Mouse (Mus musculus) kidney, postnatal 25 days (tissue): ENCODE measurements around the gene Erbb3.
A peak's percentile ranks its signal among the peaks of the same experiment; 100 is the strongest.
"Not testable (repeated sequence)": the region's sequence is repeated elsewhere in the genome, so short reads cannot be mapped to it uniquely, and the experiment has no call there.

Experiments
- DNase-seq, 2 experiments: peaks; one replicate each; pipeline ENCODE4 v3.0.0; 2021; ENCODE audit warnings: mixed read lengths in 2 of 2

Erbb3 gene

DNA sequence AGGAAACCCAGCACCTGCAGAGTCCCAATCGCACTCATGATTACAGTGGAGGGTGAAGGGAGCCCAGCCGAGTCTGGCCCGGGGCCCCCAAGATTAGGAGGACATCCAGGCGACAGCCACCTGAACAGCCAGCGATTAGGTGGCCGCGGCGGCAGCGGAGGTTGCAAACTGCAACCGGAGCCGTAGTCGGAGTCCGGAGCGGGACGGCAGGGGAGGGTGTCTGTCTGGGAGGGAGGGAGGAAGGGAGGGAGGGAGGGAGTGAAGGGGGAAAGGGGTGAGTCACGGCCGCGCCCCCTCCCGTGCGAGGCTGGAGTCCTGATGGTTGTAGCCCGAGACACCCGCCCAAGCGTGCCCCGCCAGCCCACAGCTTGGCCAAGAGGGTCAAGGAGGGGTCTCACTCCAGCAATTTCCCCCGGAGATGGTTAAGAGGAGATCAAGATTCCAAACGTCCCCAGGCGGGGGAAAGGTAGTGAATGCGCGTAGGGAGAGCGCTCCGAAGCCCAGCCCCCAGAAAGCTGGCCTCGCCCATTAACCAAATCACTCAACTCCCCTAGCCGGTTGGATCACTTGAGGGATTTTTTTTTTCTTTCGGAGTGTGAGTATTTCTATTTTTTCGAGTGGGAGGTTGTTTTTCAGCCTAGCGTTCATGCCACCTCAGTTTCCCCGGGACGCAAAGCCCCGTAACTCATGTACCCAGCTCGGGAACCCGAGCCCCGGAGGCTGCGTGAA, at the start of gene Erbb3:
Gene Erbb3 (minus strand): TSS at position 189 of the 729 bp plus-strand sequence.
- peak; percentile 79 to 90 for DNase-seq

DNA sequence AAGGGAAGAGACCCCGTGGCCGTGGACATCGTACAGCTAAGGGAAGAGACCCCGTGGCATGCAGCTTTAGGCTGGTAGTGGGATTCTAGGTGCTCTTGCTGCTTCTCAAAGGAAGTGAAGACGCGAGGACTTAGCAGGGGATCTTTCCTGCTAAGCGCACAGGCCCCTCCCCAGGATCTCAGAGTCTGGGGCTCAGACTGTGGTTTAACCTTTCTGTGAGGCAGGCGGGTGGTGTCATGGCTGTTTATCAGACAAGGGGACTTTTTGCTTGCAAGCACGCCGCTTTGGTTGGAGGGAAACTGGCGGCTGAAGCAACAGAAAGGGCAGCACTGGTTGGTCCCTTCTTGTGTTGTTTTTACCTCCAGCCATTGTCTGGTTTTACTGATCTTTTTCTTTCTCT, 47.6 kb upstream of the Erbb3 start:
- DNase-seq, result no peak

DNA sequence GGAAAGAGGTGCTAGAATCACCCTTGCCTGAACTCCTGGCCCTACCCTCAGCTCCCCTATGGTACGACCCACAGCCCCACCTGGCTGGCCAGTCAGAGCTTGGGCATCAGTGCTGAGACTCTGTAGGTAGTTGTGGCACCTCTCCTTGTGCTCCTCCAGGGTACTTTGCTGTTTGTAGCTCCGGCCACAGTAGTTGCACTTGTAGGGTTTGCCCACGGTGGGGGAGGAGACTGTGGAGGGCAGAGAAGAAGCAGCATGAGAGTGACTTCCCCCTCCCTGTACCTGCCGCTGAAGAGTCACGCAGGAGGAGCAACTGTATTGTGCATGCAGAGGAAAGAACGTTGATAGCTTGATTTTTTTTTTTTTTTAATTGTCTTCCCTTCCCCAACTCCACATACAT, 47.1 kb upstream of the Erbb3 start:
- no peak for DNase-seq

DNA sequence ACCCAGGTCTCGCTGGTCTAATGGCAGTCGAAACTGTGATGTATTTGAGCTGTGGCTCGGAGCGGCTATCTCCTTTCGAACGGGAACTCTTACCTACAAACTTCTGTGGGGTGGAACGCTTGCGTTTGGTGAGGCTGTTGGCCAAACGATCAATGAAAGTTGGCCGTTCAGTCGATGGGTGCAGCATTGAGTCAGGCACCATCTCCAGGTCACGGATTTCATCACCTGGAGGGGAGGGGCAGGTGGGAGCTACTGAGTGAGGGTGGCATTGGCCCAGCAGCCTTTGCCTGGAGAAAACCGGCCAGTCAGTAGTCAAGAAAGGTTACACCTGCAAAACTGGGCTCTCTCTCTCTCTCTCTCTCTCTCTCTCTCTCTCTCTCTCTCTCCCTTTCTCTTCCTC, 46.2 kb upstream of the Erbb3 start:
- no peak for DNase-seq

DNA sequence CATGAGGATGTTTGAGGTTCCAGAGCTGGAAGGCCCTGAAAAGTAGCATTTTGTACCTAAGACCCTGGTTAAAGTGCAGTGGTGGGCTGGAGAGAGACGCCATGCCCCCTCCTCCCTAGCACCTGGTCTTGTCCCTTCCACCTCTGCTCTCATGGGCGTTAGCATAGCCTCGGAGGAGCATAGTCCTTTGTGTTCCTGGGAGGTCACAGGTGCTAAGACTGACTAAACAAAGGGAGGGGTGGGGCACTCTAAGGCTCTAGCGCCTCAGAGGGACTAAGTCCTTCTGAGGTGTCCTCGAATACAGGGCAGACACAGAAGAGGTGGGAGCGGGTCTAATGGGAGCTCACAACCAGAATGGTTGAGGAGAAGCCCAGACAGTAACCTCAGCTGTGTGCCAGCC, 42.1 kb upstream of the Erbb3 start:
- no peak for DNase-seq

DNA sequence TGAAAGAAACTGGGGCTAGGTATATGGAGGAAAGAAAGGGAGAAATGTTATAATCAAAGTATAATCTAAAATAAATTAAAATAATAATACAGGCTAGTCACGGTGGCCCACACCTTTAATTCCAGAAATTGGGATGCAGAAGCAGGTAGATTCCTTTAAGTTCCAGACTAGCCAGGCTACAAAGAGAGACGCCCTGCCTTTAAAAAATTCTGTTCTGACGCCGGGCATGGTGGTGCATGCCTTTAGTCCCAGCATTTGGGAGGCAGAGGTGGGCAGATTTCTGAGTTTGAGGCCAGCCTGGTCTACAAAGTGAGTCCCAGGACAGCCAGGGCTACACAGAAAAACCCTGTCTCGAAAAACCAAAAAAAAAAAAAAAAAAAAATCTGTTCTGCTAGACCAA, 40.9 kb upstream of the Erbb3 start:
- DNase-seq, result not testable (repeated sequence)

DNA sequence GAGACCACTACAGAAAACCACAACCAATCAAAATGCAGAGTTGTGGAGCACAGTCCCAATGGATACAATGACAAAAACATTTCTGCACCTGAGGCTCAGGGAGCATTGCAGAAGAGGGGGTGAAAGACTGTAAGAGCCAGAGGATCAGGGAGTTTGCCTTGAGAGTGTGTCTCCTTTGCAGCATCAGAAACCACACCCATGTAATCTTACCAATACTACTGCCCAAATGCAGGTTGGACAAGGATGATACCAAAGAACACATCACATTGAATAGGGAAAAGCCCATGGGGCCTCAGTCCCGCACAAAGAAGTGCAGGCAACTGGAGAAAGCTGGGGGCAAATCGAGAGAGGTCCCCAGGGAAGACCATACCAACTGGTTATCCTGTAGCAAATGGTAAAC, 40.3 kb upstream of the Erbb3 start:
- no peak for DNase-seq

DNA sequence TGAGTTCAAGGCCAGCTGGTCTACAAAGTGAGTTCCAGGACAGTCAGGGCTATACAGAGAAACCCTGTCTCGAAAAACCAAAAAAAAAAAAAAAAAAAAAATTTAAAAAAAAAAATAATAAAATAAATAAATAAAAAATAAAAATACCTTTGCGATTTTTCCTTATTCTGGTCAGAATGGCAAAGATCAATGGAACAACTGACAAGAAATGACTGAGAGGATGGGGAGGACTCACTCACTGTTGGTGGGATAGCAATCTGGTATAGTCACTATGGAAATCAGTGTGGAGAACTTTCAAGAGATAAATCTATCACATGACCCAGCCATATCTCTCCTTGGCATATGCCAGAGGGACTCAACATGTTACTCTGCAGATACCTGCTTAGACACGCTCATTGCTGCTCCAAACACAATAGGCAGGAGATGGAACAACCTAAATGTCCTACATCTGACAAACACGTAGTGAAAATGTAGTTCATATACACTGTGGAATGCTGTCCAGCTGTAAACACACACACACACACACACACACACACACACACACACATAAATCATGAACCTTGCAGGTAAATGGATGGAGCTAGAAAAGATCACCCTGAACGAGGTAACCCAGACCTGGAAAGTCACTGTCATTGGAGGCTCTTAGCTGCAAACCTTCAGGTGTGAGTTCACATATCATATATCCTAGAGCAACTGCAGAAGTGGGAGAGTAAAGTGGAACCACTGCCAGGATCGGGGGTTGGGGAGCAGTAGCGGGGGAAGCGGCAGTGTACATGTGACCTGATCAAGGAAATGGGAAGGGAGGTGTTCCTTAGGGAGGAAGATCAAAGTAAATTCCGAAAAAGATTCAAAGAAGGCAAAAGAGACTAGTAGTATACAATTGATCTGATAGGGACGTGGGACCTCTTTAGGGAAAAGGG, 38.2 kb upstream of the Erbb3 start:
- no peak for DNase-seq

DNA sequence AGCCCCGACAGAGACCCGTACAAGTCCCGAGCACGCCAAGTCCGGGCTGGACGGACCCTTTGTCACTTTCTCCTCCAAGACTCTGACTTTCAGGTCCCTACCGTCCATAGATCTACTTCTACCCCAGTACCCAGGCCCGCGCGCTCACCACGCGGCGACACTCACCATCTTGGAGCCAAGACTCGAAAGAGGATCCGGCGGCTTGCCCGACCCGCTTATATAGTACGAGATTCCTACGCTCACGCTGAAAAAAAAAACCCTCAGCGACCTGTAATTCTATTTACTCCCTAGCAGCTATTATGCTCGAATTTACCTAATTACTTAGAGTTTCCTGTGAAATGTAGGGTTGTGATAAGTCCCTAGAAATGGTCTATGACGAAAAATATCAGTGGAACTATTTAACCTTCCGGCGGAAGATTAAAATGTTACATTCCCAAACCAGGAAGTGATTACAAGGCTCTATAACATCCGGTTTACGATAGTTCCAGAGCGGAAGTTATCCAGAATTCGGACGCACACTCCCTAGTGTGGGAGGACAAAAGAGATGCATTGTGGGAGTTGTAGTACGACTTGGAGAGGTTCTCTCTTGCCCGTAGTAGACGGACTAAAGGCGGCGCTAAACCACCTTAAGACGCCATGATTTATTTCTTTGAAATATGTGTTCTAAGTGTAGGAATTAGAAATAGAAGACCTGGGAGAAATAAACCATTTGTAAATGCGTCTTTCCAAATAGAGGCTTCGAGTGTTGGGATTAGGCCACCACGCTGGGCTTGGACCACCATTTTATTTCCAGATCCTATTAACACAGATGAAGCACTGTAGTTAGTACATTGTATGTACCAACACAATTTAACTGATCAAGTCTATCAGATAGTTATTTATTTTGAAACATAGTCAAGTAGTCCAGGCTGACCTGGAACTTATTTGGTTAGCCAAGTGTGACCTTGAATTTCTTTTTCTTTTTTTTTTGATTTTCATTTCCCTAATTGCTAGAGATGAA, 37.2 kb upstream of the Erbb3 start, which contains the start of gene Rps26:
Gene Rps26 (minus strand): TSS at position 437 of the 1,000 bp plus-strand sequence.
- DNase-seq, result peak; percentile 89 to 94

DNA sequence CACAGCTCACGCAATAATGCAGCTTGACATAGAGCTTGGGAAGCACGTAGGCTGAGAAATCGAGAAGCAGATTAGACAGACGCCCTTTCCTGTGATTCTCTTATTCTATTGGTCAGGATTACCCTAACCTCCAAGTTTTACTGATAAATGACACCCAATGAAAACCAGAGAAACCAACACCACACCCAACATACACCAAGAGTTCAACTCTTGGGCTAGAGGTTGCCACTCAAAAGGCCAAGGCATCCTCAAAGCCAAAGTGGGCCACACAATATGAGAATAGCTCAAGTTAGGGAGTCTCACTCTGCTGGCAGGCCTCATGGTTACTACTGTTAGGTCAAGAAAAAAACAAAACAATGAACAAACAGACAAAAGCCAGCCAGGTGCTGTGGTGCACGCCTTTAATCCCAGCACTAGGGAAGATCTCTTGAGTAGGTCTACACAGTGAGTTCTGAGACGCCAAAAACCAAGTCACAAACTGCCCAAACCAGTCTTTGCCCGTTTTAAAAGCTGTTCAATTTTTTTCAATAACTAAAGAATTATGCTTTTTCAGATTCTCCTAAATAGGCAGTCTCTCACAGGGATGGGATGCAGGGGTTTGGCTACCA, 35.9 kb upstream of the Erbb3 start:
- DNase-seq, result no peak

DNA sequence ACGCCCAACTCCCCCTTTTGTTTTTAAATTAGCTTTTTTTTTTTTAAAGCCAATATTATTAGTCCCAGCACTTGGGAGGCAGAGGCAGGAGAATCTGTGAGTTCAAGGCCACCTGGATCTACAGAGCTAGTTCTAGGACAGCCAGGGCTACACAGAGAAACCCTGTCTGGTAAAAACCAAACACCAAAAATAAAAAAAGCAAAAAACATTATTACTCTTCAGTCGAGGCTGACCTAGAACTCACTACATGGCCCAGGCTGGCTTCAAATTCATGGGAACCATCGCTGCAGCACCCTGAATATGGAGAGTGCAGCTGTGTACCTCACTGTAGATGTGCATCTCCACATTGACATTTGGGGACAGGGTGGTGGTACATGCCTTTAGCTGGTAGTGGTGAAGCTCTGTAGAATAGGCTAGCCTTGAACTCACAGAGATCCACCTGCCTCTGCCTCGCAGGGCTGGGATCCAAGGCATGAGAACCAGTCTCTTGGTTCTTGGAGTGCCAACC, 33.7 kb upstream of the Erbb3 start:
- not testable (repeated sequence) for DNase-seq

DNA sequence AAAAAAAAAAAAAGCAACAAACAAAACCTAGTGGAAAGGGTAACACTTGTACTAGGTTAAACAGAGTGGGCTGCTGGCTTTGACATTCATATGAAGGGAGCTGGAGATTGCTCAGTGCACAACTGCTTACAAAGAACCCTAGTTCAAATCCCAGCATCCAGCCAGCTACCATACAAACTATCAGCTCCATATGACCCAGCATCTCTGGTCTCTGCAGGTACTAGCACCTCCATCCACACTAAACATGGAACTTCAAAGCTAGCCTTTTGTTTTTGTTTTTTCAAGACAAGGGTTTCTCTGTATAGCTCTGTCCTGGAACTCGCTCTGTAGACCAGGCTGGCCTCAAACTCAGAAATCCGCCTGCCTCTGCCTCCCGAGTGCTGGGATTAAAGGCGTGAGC, 33.2 kb upstream of the Erbb3 start:
- DNase-seq, result no peak

DNA sequence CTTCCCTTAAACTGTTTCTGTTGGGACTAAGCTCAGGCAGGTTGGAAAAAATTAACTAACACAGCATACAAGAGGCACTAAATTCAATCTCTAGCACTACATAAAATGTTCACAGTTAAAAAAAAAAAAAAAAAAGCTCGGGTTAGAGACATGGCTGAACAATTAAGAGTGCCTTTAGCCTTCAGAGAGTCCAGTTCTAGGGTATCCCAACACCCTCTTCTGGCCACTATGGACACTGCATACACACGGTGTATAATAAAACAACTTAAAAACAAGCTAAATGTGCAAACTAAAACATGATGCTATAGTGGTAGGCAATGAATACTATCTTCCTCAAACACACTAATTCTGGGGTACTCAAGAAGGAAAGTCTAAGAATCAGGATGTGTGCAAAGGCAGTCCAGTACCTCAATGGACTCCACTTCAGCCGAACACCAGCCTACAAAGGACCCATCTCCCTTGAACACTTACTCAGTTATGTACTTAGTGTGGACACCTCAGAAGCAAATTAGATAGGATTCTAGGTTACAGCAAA, 32.6 kb upstream of the Erbb3 start:
- DNase-seq, result no peak

DNA sequence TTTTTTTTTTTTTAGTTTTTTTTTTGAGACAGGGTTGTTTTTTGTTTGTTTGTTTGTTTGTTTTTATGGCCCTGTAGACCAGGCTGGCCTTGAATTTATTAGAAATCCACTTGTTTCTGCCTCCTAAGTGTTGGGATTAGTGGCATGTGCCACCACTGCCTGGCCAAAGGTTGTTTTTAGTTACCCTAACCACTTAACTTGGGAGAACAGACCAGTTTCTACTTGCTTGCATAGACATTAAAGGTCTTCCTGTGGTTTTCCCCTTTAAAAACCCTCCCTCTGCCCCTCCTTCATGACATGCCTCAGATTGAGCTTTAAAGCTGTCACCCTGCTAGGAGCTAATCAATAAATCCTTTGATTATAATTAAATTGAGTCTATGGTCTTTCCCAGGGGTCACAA, 30.8 kb upstream of the Erbb3 start:
- no peak for DNase-seq

DNA sequence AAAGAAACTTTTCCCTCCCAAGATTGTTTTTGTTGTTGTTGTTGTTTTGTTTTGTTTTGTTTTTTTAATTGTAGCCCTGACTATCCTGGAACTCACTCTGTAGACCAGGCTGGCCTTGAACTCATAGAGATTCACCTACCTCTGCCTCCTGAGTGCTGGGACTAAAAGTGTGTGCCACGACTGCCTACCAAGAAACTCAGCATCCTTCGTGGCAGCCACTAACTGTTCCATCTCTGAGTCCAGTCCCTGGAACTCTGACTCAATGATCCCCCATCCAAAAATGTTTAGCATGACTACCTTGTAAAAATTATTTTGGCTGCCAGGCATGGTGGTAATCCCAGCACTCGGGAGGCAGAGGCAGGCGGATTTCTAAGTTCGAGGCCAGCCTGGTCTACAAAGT, 29.7 kb upstream of the Erbb3 start:
- DNase-seq, result not testable (repeated sequence)

DNA sequence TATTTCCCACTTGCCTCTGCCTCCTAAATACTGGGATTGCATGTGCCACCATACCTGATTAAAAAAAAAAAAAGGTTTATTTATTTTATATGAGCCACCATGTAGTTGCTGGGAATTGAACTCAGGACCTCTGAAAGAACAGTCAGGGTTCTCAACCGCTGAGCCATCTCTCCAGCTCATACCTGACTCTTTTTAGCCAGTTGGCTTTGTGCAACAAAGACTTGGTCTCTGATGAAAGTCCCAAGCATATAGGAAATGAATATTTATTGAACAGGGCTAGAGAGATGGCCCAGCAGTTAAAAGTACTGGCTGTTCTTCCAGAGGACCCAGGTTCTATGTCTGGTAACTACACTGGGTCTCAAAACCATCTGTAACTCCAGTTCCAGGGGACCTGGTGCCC, 29.1 kb upstream of the Erbb3 start:
- no peak for DNase-seq

DNA sequence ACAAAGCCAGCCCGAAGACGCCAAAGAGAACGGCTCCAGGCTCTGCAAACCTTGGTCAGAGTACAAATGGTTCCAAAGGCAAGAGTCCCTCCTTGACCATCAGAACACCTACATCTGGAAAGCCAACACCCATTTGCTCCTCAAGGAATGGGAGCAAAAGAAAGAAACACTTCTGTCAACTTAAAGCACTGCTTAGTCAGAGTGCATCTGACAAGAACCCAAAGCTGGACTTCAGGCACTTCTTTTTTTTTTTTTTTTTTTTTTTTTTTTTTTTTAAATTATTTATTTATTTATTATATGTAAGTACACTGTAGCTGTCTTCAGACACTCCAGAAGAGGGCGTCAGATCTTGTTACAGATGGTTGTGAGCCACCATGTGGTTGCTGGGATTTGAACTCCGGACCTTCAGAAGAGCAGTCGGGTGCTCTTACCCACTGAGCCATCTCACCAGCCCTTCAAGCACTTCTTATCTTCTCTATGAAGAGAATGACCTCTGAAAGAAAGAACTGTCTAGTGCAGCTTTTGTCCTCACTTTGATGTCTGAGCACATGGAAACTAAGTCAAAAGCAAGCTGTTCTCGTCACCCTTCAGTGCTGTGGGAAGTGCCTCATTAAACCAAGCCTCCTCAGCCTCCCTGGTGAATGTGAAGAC, 26.5 kb upstream of the Erbb3 start:
- DNase-seq, result not testable (repeated sequence)

DNA sequence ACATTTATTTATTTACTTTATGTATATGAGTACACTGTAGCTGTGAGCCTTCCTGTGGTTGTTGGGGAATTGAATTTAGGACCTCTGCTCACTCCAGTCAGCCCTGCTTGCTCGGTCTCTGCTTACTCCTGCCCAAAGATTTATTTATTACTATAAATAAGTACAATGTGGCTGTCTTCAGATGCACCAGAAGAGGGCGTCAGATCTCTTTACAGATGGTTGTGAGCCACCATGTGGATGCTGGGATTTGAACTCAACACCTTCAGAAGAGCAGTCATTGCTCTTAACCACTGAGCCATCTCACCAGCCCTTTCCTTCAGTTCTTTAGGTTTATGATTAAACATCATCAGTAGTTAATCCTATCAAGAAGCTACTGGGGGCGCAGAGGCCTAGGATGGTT, 25.5 kb upstream of the Erbb3 start:
- no peak for DNase-seq

DNA sequence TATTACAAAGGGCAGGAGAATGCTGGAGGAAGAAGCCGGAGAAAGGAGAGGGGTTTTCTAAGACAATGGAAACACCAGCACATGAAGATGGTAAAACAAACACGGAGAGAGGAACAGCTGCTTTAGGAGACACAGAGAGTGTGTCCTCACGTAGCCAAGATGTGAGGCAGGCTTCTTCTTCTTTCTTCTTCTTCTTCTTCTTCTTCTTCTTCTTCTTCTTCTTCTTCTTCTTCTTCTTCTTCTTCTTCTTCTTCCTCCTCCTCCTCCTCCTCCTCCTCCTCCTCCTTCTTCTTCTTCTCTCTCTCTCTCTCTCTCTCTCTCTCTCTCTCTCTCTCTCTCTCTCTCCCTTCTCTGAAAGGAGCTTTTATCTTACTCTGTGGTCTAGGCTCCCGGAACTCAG, 24.4 kb upstream of the Erbb3 start:
- DNase-seq, result not testable (repeated sequence)

DNA sequence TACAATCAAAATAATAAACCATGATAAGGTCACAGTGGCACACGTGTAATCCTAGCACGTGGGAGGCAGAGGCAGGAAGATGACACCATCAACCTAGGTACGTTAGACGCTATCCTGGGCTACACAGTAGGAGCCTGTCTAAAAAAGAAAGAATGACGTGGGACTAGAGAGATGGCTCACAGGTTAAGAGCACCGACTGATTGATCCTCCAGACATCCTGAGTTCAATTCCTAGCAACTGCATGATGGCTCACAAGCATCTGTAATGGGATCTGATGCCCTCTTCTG, 23.6 kb upstream of the Erbb3 start:
- DNase-seq, result no peak

DNA sequence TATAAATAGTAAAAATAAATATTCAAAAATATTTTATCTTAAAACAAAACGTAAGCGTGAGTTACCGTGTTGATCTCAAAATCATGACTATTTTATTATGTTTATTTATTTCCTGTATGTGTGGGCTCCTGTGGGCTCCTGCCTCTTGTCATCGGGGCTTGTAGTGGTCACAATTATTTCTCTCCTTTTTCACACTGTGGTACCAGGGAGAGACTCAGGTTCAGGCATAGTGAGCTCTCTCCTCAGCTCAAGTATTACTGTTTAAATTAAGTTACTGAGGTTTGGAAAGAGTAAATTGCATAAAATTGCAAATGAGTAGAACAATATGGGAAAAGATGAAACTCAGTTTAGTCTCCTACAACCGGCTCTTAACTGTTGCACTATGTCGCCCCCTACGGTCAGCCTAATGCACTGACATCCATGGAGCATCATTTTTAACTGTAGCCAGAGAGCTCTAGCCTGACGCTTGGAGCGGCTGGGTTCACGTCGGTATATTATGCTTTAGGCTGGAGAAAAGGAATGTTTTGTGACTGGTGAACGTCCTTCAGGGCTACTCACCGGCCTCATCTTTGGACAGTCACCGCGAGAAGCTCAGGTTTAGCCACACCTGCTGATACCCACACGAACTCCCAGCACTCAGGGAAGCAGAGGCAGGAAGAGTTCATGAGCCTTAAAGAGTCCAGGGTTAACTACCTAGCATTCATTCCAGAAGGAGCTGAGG, 23.1 kb upstream of the Erbb3 start:
- DNase-seq, result peak; percentile 76 to 81
